Mouse (Mus musculus): Measurements from ENCODE around the gene Atf7ip2. TPM values are rescaled to one million over a fixed set of nuclear protein-coding genes. Genes with fewer than 3 reads are reported as not detected.
"Not testable (repeated sequence)": the region's sequence is repeated elsewhere in the genome, so short reads cannot be mapped to it uniquely, and the experiment has no call there.

Gene Atf7ip2
- polyA plus RNA-seq, 1 experiment from 2014 or later = 0.83 TPM

DNA sequence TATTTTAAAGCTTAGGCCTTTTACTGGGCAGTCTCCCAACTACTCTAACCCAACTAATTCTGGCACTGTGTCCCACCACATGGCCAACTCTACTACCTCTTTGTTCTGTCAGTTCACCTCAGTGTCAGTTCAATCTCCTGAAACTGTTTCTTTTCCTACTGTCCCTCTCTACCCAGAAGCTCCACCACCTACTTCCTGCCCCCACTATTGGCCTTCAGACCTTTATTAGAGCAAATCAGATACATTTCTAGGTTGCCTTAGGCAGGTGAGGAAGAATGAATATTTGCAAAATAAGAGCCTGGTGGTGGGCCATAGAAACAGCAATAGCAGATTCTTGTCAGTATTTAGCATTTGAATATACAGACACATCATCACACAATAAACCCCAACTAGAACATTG is 44.1 kb downstream of the Atf7ip2 start:
- Histone ChIP-seq H3K27ac (no peak overlapping the region), H3K4me2 (no peak overlapping the region), H3K9me3 (no peaks in the 10 kb centered on the region), H3K36me3 (replicated peaks) (no peaks in the 10 kb centered on the region), H3K27me3 (no peaks in the 10 kb centered on the region), H3K4me1 (no peaks in the 10 kb centered on the region), H3K4me3 (replicated peaks) (no peak overlapping the region), H3K9ac (no peak overlapping the region)
- ATAC-seq (ENCODE audit: low FRiP score) = no peak

DNA sequence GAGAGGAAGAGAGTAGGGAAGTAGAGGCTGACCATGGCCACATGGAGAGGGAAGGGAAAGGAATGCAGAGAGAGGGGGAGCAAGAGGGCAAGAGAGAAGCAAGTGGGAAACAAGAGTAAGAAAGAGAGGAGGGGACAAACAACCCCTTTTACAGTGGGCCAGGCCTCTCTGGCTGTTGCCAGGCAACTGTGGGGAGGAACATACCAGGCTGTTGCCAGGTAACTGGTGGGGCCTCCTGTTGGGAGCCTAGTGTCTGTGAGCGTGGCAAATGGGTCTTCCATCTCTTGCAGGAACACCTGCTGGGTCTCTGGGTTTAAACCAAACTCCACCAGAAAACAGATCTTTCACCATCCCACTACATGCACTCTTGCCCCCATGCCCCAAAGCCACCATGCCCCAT is 61.5 kb downstream of the Atf7ip2 start:
- Histone ChIP-seq H3K27ac (no peak overlapping the region), H3K9ac (no peak overlapping the region), H3K4me1 (peaks cover 5% of the 10 kb centered on the region; the same call in 1 of the 2 replicates), H3K36me3 (replicated peaks) (no peaks in the 10 kb centered on the region), H3K4me3 (replicated peaks) (no peak overlapping the region), H3K4me2 (no peak overlapping the region), H3K9me3 (no peaks in the 10 kb centered on the region), H3K27me3 (no peaks in the 10 kb centered on the region)
- ATAC-seq (ENCODE audit: low FRiP score) = no peak
- WGBS = 33% methylated on average over 1 of the region's 1 CpGs

DNA sequence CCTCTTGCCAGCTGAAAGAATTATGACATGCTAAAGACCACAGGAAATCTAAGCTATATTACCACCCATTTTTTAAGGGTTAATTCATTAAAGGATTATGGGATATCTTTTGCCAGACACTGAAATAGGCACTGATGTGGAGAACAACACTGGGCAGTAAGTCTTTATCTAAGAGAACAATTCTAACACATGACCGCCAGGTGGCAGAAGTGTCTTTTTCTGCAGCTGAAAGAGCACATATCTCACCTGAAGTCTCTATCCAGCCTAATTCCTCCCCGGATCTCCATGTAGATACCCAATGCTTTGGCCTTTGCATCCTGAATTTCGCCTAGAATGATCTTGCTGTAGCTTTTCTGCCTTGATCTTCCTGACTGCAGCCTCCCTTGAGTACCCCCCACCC is 79.7 kb downstream of the Atf7ip2 start:
- WGBS = 31% methylated on average over 3 of the region's 3 CpGs

DNA sequence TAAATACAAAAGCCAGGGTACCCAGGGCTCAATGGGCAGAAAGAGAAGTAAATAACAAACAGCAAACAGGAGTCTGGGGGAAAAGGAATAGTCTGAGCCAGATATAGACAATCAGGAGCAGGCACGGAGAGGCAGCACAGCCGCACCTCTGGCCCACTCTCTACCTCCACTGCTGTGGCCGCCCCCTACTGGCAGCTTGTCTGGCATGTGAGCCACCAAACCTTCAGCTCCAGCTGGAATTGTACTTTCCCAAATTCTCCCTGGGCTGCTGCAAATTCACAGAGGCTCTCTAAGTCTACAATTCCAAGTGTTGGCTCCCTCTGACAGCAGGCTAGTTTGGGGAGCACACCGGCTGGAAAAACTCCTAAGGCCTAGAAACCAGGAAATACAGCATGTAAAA is 82.0 kb downstream of the Atf7ip2 start:
- no peak for ATAC-seq (ENCODE audit: low FRiP score)
- no peak overlapping the region for H3K9ac ChIP-seq
- H3K36me3 ChIP-seq (replicated peaks) = no peaks in the 10 kb centered on the region
- no peak overlapping the region for H3K4me3 ChIP-seq (replicated peaks)
- no peak overlapping the region for H3K4me2 ChIP-seq
- peaks cover 16% of the 10 kb centered on the region for H3K9me3 ChIP-seq
- H3K27ac ChIP-seq = no peak overlapping the region
- H3K4me1 ChIP-seq = no peaks in the 10 kb centered on the region
- WGBS = 78% methylated on average over 4 of the region's 4 CpGs
- H3K27me3 ChIP-seq = no peaks in the 10 kb centered on the region

More for the DNA sequence above, 79.7 kb downstream of the Atf7ip2 start:
- no peaks in the 10 kb centered on the region for H3K4me1 ChIP-seq
- ATAC-seq (ENCODE audit: low FRiP score) = no peak
- H3K9ac ChIP-seq = no peak overlapping the region
- no peak overlapping the region for H3K27ac ChIP-seq
- H3K27me3 ChIP-seq = no peaks in the 10 kb centered on the region
- H3K9me3 ChIP-seq = peaks cover 16% of the 10 kb centered on the region
- H3K36me3 ChIP-seq (replicated peaks) = no peaks in the 10 kb centered on the region
- H3K4me3 ChIP-seq (replicated peaks) = no peak overlapping the region
- H3K4me2 ChIP-seq = no peak overlapping the region

DNA sequence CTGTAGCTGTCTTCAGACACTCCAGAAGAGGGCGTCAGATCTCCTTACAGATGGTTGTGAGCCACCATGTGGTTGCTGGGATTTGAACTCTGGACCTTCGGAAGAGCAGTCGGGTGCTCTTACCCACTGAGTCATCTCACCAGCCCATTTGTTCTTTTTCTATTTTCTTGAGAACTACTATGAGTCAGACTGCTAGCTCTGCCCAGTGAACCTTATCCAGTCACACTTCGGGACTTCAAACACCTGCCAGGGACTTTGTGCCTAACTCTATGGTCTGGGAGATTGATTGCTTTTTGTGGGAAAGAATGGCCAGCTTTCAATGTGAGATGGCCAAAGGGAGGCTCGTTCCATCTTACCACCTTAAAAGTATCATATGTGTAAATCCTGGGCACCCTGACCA is 84.3 kb downstream of the Atf7ip2 start:
- H3K4me3 ChIP-seq (replicated peaks); H3K9ac ChIP-seq; H3K27me3 ChIP-seq; ATAC-seq (ENCODE audit: low FRiP score); H3K4me1 ChIP-seq; H3K27ac ChIP-seq; H3K4me2 ChIP-seq; H3K36me3 ChIP-seq (replicated peaks): not testable (repeated sequence)
- 86% methylated on average over 5 of the region's 5 CpGs for WGBS
- peaks cover 16% of the 10 kb centered on the region for H3K9me3 ChIP-seq

DNA sequence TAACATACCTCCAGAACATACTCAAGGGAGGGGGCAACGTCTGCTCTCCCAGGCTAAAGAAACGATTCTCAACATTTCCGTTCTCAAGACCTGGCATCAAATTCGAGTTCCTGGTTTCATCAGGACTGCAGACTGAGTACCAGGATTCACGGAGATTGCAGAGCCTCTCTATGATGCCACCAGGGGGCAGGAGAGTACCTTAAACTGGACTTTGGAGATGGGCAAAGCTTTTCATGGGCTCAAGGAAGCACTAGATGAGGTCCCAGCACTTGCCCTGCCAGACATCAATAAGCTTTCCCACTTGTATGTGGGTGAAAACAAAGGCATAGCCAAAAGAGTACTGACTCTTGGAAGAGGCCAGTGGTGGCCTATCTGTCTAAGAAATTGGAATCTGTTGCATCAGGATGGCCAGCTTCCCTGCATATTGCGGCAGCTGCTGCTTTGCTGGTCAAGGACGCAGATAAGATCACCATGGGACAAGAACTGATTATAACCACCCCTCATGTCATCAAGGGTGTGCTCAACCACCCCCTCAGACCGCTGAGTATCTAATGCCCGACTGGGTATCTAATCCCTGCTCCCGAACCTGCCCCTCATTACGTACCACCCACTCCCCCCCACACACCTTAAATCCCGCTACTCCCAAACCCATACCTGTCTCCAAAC is 87.9 kb downstream of the Atf7ip2 start:
- H3K4me2 ChIP-seq = no peak overlapping the region
- WGBS = 49% methylated on average over 12 of the region's 12 CpGs
- no peak overlapping the region for H3K9ac ChIP-seq
- no peak for ATAC-seq (ENCODE audit: low FRiP score)
- no peak overlapping the region for H3K4me3 ChIP-seq (replicated peaks)
- H3K27ac ChIP-seq = no peak overlapping the region
- no peaks in the 10 kb centered on the region for H3K36me3 ChIP-seq (replicated peaks)
- no peaks in the 10 kb centered on the region for H3K9me3 ChIP-seq
- no peaks in the 10 kb centered on the region for H3K4me1 ChIP-seq
- no peaks in the 10 kb centered on the region; the same call in 1 of the 2 replicates for H3K27me3 ChIP-seq

DNA sequence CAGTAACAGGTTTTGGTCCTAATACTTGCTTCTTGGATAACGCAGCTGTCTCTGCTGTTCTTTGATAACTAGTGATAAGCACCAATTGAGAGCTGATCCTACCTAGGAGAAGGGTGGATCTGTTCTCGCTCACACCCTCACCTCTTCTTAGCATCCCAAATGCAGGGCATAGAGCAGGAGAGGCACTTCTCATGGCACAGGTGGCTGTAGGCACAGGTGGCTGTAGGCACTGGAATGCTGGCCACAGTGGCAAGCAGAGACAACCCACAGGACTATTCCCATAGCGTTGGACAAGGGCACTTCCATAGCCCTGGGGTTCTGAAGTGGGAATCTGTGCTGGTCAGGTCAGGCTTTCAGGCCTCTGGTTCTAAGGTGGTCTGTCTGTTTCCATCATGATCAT is 89.4 kb downstream of the Atf7ip2 start:
- Histone ChIP-seq H3K9me3 (no peaks in the 10 kb centered on the region), H3K36me3 (replicated peaks) (no peaks in the 10 kb centered on the region), H3K4me1 (no peaks in the 10 kb centered on the region), H3K4me3 (replicated peaks) (no peak overlapping the region), H3K4me2 (no peak overlapping the region), H3K27ac (no peak overlapping the region), H3K27me3 (no peaks in the 10 kb centered on the region; the same call in 1 of the 2 replicates), H3K9ac (no peak overlapping the region)
- ATAC-seq (ENCODE audit: low FRiP score) = no peak
- 88% methylated on average over 3 of the region's 3 CpGs for WGBS

DNA sequence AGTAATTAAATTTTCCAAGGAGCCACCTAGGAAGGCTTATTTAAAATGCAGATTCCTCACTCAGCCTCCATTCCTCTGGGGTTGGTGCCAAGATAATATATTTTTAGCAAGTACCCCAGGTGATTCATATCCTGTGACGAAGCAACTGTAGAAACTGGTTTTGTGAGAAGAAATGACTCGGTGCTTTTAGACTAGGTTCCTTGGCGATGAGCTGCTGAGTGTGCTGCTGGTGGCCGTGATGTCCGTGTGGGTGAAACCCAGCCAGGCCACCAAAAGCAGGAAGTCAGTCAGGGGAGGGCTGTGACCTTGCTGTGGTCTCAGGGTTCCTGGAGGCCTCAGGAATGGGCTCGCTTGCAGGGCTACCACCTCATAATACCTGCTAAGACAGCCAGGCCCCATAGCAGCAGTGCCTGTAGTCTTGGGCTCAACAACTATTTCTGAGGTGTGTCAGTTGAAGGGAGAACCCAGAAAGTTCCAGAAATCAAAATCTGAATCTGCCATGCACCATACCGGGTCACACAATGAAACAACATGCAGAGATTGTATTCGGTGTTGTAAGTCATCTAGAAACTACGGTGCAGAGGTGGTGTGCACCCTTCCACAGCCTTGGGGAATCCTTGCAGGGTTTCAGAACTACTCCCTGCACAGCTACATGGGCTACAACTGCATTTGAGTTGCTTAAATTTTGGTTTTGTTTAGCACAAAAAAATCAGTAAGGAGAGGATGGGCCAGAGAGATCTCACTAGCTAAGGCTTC is 94.2 kb downstream of the Atf7ip2 start:
- H3K4me2 ChIP-seq = no peak overlapping the region
- no peaks in the 10 kb centered on the region; the same call in 1 of the 2 replicates for H3K27me3 ChIP-seq
- no peaks in the 10 kb centered on the region for H3K36me3 ChIP-seq (replicated peaks)
- no peak for ATAC-seq (ENCODE audit: low FRiP score)
- no peaks in the 10 kb centered on the region for H3K4me1 ChIP-seq
- H3K9ac ChIP-seq = no peak overlapping the region
- no peak overlapping the region for H3K4me3 ChIP-seq (replicated peaks)
- no peak overlapping the region for H3K27ac ChIP-seq
- no peaks in the 10 kb centered on the region for H3K9me3 ChIP-seq
- 88% methylated on average over 9 of the region's 9 CpGs for WGBS

DNA sequence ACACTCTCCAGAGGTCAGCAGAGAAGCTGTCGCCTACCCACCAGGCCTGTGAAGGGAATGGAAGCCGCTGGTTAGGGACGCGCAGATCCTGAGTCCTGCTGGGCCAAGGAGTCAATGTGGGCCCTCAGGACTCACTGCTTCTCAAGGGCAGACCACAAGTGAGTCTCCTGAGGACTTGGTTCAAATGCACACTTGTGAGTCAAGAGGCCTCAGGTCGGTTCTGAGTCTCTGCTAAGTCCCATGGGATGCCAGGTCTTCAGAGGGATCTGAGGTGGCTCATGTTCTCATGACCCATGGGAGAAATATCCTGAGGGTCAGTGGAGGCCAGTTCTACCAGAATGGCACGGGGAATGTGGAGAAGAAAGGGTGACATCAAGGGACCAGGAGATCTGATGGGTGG is 95.6 kb downstream of the Atf7ip2 start:
- Histone ChIP-seq H3K4me3 (replicated peaks) (no peak overlapping the region), H3K27ac (no peak overlapping the region), H3K36me3 (replicated peaks) (no peaks in the 10 kb centered on the region), H3K4me2 (no peak overlapping the region), H3K9me3 (no peaks in the 10 kb centered on the region), H3K9ac (no peak overlapping the region), H3K4me1 (no peaks in the 10 kb centered on the region), H3K27me3 (no peaks in the 10 kb centered on the region; the same call in 1 of the 2 replicates)
- ATAC-seq (ENCODE audit: low FRiP score) = no peak
- 88% methylated on average over 6 of the region's 6 CpGs for WGBS

DNA sequence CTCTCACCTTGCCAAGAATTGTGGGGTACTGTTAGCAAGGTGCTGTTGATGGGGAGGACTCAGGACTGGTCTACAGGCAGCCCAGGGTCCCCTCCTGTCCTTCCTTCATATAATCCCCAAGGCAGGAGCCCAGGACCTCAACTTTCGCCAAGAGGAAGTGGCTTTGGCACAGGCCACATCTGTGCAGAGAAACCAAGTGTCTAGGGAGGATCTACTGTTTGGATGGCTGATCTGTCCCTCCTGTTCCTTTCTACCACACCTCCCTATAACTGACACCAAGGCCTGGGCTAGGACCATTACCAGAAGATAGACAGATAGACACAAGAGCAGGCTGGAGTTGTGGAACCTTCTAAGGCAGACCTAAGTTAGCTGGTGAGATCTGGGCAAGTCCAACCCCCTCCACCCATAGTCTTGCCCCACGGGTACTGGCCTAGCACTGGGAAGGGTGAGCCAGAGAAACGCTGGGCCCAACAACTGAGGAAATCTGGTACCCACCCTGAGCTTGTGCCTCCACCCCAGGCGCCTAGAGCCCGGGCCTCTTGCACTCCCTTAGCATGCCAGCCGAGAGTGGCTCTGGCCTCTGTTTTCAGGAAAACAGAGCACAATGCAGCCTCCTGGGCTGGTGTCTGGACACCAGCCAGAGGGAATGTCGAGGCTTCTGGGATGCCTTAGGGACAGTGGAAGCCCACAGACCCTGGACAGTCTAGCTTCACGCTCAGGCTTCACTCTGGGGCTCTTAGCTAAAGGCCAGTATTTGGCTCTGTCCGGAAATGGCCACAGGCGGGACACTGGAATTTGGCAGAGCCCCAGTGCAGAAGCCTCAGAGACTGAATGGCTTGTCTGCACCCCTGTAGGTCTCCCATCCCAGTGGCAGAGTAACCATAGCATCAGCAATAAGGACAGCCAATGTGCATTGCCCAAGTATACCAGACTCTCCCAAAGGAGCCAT is 105.5 kb downstream of the Atf7ip2 start:
- H3K27me3 ChIP-seq = no peaks in the 10 kb centered on the region
- H3K9ac ChIP-seq = no peak overlapping the region
- WGBS = 90% methylated on average over 10 of the region's 10 CpGs
- H3K4me1 ChIP-seq = no peaks in the 10 kb centered on the region
- no peak for ATAC-seq (ENCODE audit: low FRiP score)
- no peak overlapping the region for H3K27ac ChIP-seq
- no peaks in the 10 kb centered on the region for H3K36me3 ChIP-seq (replicated peaks)
- no peak overlapping the region for H3K4me3 ChIP-seq (replicated peaks)
- H3K9me3 ChIP-seq = peaks cover 4% of the 10 kb centered on the region; the same call in 1 of the 2 replicates
- H3K4me2 ChIP-seq = no peak overlapping the region

DNA sequence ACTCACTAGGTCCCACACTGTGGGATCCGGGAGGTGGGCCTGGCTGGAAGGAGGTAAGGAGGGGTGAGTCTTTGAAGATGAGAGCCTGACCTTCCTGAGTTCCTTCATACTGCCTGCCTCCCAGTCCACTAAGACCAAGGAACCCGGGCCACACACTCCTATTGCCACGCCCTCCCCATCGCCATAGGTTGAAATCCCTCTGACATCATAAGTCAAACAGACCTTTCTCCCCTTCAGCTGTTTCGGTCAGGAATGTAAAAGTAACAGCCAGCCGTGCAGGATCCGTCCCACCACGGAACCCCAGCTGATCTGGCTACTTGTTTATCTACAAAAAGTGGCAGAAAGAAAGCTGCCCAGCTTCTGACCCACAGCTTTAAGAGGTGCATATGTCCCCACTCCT is 107.1 kb downstream of the Atf7ip2 start:
- Histone ChIP-seq H3K27ac (no peak overlapping the region), H3K9me3 (peaks cover 4% of the 10 kb centered on the region; the same call in 1 of the 2 replicates), H3K4me2 (no peak overlapping the region), H3K27me3 (no peaks in the 10 kb centered on the region), H3K36me3 (replicated peaks) (no peaks in the 10 kb centered on the region), H3K4me3 (replicated peaks) (no peak overlapping the region), H3K4me1 (no peaks in the 10 kb centered on the region), H3K9ac (no peak overlapping the region)
- no peak for ATAC-seq (ENCODE audit: low FRiP score)
- 49% methylated on average over 8 of the region's 8 CpGs for WGBS
